Mouse (Mus musculus) thymus, postnatal 14 days (tissue): ENCODE results near the gene Spata4.
"Not testable (repeated sequence)": the region's sequence is repeated elsewhere in the genome, so short reads cannot be mapped to it uniquely, and the experiment has no call there.

Source experiments
- DNase-seq: peaks from one replicate; pipeline ENCODE4 v3.0.0; 2021

Spata4 gene

DNA sequence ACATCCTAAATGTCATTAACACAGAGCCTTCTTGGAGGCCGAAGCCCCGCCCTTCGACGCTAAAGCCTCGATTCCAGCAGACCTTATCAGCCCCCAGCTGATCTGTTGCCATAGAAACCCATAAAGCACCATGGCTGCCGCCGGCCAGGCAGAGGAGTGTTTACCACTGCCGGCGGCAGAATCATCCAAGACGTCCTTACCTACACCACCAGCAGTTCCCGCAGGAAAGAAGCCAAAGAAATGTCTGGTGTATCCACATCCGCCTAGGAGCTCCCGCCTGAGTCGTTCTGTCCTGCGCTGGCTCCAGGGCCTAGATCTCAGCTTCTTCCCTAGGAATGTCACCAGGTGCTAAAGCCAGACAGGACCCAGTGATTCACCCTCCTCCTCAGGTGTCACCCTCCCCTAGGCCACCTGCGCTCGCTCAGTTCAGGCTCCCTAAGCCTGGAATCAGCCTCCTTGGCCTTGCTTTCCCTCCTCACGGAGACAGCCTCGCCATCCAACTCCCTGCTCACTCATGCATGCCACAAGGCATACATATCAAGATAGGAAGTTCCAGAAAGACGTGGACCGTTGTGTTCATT is at the start of gene Spata4:
Spata4 (plus strand) TSS at position 111 of the 581 bp plus-strand sequence.
- no peak for DNase-seq

DNA sequence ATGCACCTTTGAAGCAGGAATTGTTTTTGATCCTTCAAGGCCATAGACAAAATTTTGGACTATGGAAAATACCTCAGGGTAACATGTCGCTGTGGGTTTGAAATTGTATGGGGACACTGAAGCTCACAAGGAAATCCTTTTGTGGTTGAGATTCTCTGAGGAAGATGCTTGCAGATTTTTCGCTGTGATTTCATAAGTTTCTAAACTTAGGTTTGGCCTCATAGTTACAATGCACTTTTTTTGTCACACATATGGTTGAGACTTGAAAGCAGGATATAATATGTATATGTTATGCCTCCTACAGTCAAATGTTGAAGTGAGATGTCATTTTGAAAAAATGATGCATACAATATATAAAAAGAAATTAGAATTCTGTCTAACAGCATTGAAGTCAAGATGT is 45.7 kb upstream of the Spata4 start:
- no peak for DNase-seq

DNA sequence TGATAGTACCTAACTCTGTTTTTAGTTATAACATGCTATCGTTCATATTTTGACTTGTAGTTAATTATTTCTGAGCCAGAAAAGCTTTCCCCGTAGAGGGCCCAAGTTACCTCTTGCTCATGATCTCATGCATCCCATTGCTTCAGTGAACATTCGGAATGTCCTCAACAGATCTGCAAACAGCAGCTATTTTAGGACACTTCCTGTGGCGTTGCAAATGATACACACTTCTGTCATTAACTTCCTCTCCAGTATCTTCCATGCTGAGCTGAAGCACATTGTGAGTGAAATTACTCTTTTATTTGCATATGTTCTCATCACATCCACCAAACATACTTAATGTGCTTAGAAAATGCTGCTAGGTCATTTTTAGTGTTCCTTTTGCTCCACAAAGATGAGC is 38.4 kb upstream of the Spata4 start:
- DNase-seq = no peak

DNA sequence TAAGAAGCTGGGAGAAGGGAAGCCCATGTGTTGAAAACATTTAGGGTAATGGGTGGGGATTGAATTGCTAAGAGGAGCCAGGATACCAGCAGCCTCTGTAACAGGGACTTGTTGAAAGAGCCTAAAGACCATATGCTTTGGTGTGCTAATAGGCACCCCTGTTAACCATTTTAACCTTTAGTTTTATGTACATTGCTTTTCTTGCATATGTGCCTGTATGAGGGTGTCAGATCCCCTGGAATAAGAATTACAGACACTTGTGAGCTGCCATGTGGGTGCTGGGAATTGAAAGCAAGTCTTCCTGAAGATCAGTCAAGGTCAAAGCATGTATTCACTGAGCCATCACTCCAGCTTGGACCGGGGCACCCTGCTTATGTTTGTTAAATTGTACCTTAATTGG is 35.4 kb upstream of the Spata4 start:
- DNase-seq = no peak

DNA sequence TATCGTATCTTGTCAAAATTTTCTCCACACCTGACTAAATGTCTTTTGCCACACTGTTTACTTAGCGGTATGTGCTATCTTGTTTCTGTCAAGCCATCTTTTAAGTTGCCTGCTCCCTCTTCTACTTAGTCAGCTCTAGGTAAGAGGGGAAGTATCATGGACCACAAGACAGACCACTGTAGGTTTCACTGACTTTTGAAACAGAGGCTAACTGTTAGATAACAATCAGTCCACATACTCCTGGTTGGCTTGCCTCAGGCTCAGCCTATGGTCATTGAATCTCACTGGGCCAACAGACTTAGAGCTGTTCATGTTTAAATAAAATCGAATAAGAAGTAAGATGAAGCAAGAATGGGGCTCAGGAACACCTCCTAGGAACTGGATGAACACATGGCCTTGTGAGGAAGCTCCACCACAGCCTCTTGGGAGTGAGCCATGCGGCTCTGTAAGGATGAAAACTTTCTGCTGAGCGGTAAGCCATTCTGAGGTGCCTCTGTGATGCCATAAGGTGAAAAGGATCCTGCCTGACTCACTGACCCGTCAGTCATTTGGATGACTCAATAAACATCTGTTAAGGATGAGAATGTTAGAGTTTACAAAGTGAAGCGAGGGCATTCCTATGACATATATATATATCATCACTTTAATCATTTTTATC is 34.8 kb upstream of the Spata4 start:
- DNase-seq = no peak

DNA sequence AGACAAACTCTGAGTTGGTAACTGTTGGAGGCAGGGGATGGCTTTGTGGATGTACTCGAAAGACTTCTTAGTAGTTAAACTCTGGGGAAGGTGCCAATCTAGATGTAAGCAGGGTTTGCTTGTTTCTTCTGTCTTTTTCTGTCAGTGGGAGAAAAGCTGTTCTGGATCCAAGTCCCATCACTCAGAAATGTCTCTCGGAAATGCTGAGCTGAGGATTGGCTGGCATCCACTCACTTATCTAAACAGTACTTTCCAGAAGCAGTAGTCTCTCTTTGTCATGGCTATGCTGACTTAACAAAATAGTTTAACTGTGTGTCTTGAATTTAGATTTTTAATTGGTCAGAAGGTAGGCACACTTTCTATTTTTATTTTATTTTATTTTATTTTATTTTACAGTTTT is 33.4 kb upstream of the Spata4 start:
- no peak for DNase-seq

DNA sequence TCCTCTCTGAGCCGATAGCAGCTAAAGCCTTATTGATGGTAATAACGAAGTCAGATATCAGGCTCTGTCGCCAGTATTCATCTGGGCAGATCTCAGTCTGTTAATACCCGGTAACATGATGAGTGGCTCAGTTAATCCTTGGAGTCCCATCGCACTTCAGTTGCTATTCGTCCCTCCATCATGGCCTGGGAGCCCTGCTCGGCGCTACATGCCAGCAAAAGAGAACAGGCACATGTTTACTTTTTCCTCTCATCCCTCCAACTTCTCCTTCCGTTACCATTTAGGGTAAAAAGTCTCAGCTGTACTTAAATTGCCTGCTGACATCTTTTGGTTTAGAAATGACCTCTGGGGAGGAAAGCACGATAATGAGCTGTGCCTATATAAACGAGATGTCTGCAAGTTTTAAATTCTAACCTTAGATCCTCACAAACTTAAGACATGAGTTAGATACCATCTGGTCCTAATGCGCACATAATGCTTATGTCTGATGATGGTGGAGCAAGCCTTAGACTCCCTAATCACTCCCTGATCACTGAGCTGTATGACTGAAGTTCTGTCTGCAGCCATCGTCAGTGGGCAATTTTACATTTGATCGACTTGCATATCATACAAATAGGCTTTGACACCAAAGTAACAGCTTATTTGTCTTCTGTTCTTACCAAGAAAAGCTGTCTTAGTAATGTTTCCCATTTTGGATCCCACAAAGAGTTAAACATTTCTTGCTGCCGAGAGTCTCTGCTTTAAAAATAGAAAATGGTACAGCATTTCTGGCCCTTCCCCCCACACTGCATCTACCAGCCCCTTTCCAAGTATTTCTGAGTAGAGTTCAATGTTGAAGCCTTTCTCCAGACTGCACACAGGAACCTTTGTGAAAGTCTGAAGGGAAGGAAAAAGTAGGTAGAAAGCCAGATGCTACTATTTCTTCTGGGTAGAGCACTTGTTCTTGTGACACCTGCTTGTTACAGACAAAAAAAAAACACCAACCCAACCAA is 29.7 kb upstream of the Spata4 start:
- no peak for DNase-seq

DNA sequence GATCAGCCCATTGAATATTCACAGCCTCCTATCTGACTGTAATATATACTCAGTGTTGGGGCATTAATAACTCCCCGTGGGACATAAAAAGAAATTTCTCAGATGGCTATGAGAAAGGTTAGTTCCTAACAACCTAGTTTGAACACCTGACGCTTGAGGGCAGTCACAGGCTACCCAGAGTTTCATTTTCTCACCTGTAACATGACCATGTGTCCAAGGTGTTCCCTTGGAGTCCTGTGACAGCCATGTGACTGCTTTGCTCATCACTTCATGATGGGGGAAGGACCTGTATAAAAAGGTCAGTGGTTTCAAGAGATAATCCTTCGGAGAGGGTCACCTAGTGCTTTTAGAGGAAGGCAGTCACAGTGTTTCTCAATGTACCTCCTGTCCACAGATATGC is 19.1 kb upstream of the Spata4 start:
- DNase-seq = no peak

DNA sequence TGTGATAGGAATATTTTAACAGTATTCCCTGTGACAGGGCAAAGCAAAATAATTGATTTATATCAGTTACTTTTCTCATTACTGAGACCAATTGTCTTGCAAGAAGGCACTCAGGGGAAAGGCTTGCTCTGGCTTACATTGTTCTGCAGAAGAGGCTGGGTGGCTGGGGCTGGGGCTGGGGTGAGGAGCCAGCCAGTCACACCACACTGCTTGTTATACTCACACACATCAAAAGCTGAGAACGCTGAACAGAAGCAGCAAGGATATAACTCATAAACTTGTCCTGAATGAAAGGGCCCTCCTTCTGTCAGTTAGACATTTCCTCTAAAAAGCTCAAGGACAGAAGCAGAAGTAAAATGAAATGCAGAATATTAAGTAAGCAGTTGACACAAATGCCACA is 17.7 kb upstream of the Spata4 start:
- no peak for DNase-seq

DNA sequence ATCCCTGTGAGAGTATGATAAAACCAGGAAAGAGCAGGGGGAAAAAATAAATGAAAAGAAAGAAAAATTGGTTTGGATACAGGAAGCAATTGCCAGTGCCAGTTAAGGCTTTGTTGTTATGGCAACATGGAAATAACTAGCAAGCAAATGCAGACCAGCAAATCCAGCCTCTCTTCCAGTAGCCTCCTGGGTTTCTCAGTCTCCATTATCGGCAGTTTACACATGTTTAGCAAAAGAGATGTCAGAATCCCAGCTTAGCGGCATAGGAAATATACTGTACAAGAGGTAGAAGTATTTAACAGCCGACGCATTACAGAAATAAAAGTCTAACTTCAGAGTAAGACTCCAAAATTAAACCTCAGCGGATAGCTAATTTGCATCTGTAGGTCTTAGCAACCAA is 5.9 kb upstream of the Spata4 start:
- DNase-seq = no peak

DNA sequence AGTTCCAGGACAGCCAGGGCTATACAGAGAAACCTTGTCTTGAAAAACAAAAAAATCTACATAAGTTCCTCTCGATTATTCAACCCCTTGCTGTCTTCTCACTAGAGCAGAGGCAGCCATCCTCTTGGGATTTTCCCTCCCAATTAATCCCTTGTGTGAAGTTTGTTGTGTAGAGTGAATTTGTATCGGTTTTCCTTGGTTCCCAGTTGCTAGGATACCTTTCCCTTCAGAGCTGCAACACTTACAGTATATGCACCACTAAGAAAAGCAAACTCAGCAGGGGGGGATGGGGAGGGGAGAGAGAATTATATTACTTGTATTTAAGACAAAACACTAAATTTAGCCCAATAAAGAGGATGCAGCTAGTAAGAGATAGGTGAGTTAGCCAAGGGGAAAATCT is 4.5 kb upstream of the Spata4 start:
- DNase-seq = no peak

DNA sequence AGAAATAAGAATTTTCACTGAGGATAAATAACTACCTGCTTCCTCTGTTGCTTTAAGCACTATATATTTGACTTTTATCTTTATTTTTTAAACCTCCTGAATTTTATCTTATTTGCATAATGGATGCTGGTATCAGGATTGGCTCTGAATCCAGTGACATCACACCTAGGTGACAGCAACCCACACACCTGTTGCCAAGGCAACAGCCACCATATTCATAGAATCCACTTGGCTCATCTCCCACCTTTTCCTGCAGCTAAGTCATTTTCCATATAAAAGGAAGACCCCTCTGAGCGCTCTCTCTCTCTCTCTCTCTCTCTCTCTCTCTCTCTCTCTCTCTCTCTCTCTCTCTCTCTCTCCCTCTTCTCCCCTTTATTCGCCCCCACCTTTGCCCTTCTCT is 3.6 kb upstream of the Spata4 start:
- no peak for DNase-seq

DNA sequence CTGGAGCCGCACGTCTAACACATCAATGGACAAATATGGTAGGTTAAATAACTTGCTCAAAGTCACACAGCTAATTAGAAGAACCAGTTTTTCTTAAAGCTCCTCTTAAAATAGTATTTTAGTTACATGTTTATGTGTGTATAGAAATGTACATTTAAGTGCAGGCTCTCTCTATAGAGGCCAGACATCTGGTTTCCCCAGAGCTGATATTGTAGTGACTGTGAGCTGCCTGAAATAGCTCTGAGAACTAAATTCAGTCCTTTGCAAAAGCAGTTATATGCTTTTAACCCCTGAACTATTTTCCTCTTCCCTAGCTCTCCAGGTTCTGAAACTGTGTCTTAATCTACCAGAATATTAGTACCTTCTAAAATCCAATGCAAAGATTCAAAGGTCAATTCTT is 3.2 kb upstream of the Spata4 start:
- DNase-seq = no peak

DNA sequence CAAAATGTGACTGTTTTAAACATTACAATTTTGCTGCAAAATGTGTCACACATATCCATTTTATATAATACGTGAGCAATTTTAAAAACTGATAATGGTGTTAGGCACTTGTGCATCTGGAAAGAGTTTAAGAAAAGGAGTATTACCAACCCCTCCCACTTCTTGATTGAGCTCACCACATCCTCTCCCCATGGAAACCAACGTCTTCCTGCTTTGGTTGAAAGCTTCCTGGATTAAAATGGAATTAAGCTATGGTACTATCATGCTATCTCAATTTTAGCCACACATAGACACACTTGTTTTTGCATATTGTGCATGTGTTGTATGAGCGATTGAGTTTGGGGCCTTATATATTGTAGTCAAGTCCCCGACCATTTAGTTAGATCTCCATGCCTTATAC is 2.9 kb downstream of the Spata4 start:
- DNase-seq = no peak

DNA sequence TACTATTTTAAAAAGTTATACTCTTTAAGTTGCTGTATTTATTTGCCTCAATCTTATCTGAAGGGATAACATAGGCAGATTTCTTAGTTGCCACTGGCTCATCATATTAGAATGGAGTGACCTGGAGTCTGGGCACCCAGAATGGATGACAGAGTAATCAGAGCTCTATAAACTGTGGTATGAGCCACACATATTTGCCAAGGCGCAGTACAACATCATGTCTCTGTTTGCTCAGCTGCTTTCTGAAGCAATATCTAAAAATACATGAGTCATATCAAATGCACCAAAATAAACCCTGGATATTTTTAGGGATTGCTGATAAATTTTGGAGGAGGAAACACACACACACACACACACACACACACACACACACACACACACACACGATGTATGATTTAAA is 8.8 kb downstream of the Spata4 start:
- no peak for DNase-seq

DNA sequence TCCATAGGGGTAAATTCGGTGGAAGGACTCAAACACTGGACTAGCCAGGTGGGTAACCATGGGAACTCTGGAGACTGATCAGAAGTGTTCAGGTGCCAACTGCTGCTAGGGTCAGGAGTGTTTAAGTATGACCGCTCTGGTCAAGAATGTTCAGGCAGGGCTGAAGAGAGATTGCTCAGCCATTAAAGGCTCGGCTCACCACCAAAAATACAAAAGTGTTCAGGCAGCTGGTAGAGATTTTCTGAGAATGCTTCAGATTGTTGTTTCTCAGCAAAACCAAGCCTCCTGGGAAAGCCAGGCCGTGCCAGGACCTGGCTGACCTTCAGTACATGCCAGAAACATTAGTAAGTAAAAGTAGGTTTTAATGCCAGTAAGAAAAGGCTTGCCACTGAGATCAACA is 9.7 kb downstream of the Spata4 start:
- no peak for DNase-seq

DNA sequence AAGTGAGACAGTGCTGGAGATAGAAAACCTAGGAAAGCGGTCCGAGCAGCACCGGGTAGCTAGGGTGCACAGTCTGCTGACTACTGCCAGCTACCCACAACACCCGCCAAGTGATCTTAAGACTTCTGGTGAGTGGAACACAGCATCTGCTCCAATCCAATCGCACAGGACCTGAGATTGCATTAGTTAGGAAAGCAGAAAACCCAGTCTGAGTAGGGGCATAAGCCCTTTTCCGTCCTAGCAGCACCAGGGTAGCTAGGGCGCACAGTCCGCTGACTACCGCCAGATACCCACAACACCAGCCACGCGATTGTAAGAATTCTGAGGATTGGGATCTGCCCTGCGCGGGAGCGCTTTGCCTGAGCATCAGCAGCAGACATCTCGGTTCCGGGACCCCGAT is 16.1 kb downstream of the Spata4 start:
- not testable (repeated sequence) for DNase-seq

DNA sequence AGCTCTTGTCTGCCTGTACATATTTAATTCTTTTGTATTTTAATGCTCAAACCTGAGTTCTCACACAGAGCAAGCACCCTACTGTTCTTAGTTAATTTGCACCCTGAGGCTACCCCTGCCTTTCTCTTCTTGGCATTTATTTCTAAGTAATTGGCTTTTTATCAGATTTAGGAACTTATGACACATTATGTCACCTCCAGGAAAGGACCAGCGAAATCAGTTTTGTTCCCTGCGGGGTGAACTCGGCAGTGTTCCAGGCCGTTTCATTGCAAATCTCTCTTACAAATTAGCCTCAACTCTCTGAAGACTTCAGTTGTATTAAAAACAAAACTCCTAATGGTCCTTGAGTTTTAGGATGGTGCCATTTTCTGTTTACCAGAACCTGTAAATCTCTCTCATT is 38.1 kb downstream of the Spata4 start:
- no peak for DNase-seq
